Mouse (Mus musculus): ENCODE measurements at regions not wholly inside any gene's neighbourhood (a gene's known extent, or its start where the extent isn't known, plus 50 kb on each side); places are given as distances from the start of the nearest gene placed in this dataset.
"Not testable (repeated sequence)": the region's sequence is repeated elsewhere in the genome, so short reads cannot be mapped to it uniquely, and the experiment has no call there.

DNA sequence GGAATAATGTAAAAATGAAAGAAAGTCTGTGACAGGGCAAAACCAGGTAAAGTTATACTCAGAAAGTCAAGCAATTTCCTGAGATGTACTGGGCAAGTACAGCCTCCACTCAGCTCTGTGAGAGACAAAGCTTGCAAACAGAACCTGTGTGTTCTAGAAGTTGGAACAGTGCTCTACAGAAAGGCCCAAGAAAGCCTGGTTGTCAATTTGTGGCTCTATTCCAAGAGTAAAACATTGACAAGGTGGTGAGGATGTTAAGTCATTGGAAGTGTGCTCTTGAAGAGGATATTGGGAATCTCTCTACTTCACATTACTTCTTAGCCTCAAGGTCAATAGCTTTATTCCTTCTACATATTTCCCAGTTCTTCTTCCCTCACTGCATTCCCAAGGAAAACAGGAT lies 129.9 kb upstream of the Plxna2 start:
- no peaks in the 10 kb centered on the region for H3K9me3 ChIP-seq (ENCODE audit: low read length)
- no peaks in the 10 kb centered on the region for H3K4me1 ChIP-seq (replicated peaks; ENCODE audit: low read depth, low read length)

DNA sequence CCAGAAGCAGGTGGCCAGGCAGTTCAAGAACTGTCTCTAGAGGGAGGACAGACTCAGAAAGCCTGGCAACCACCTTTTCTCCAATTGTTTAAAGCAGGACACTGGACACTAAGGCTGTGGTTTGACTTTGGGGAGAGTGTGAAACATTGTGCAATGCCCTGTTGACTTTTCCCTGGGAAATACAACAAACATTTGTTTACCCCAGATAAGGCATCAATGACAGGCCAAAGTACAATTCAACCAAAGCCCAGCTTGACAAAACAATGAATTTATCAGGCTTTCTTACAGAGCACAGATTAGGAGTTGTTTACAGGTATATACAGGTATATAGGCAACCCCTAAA lies 135.3 kb upstream of the Plxna2 start:
- Histone ChIP-seq H3K4me3 (replicated peaks; ENCODE audit: low read length) (no peak overlapping the region), H3K9me3 (ENCODE audit: low read length) (no peaks in the 10 kb centered on the region), H3K27me3 (ENCODE audit: insufficient read depth, low read length) (no peaks in the 10 kb centered on the region), H3K36me3 (ENCODE audit: insufficient read depth, low read length) (no peaks in the 10 kb centered on the region), H3K4me1 (replicated peaks; ENCODE audit: low read depth, low read length) (no peaks in the 10 kb centered on the region)
- TF ChIP-seq POU5F1 (IDR thresholded peaks at IDR 0.05; ENCODE audit: borderline replicate concordance, low read length) (no peak), NANOG (IDR thresholded peaks at IDR 0.05; ENCODE audit: borderline replicate concordance, low read length) (no peak), CTCF (conservative IDR thresholded peaks at IDR 0.05; ENCODE audit: low read length) (no peak)

More for the DNA sequence above, 129.9 kb upstream of the Plxna2 start:
- H3K27me3 ChIP-seq (ENCODE audit: insufficient read depth, low read length): no peaks in the 10 kb centered on the region
- no peak for TF ChIP-seq CTCF (conservative IDR thresholded peaks at IDR 0.05; ENCODE audit: low read length)
- TF ChIP-seq NANOG (IDR thresholded peaks at IDR 0.05; ENCODE audit: borderline replicate concordance, low read length): no peak
- TF ChIP-seq POU5F1 (IDR thresholded peaks at IDR 0.05; ENCODE audit: borderline replicate concordance, low read length): no peak
- H3K36me3 ChIP-seq (ENCODE audit: insufficient read depth, low read length): no peaks in the 10 kb centered on the region
- H3K4me3 ChIP-seq (replicated peaks; ENCODE audit: low read length): no peak overlapping the region

- no peaks in the 10 kb centered on the region for H3K27me3 ChIP-seq (ENCODE audit: insufficient read depth, low read length)
- H3K9me3 ChIP-seq (ENCODE audit: low read length): no peaks in the 10 kb centered on the region
- no peaks in the 10 kb centered on the region for H3K4me1 ChIP-seq (replicated peaks; ENCODE audit: low read depth, low read length)
- TF ChIP-seq CTCF (conservative IDR thresholded peaks at IDR 0.05; ENCODE audit: low read length) (no peak), NANOG (IDR thresholded peaks at IDR 0.05; ENCODE audit: borderline replicate concordance, low read length) (no peak), POU5F1 (IDR thresholded peaks at IDR 0.05; ENCODE audit: borderline replicate concordance, low read length) (no peak)
- H3K4me3 ChIP-seq (replicated peaks; ENCODE audit: low read length): no peak overlapping the region
- H3K36me3 ChIP-seq (ENCODE audit: insufficient read depth, low read length): no peaks in the 10 kb centered on the region
Measured at GRCm38 (mm10) chr1:194482001-194482716, 135.9 kb upstream of the Plxna2 start.

DNA sequence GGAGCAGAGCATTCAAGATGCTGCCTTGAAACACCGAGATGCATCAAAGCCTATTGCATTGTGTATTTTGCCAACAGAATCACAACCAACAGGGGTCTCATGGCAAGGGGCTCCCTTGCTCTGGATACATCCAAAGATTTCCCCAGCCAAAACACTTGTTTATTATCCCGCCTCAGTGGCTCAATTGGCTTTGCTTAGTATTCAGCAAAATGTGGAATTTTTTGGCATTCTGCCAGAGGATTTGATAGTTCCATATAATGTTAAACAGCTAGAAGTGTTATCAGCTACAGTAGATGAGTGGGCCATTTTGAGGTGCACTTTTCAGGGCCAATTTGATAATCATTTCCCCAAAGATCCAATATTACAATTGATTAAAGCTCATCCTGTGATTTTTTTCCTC lies 146.7 kb upstream of the Plxna2 start:
- not testable (repeated sequence) for H3K4me3 ChIP-seq (replicated peaks; ENCODE audit: low read length); H3K36me3 ChIP-seq (ENCODE audit: insufficient read depth, low read length); H3K27me3 ChIP-seq (ENCODE audit: insufficient read depth, low read length); H3K4me1 ChIP-seq (replicated peaks; ENCODE audit: low read depth, low read length)
- peaks cover 19% of the 10 kb centered on the region for H3K9me3 ChIP-seq (ENCODE audit: low read length)

GRCm38 (mm10) chr1:194452480-194452879 lies 165.5 kb upstream of the Plxna2 start:
- no peak overlapping the region for H3K4me3 ChIP-seq (replicated peaks; ENCODE audit: low read length)
- H3K4me1 ChIP-seq (replicated peaks; ENCODE audit: low read depth, low read length): no peaks in the 10 kb centered on the region
- H3K27me3 ChIP-seq (ENCODE audit: insufficient read depth, low read length): no peaks in the 10 kb centered on the region
- no peaks in the 10 kb centered on the region for H3K9me3 ChIP-seq (ENCODE audit: low read length)
- TF ChIP-seq CTCF (conservative IDR thresholded peaks at IDR 0.05; ENCODE audit: low read length) (no peak), NANOG (IDR thresholded peaks at IDR 0.05; ENCODE audit: borderline replicate concordance, low read length) (no peak), POU5F1 (IDR thresholded peaks at IDR 0.05; ENCODE audit: borderline replicate concordance, low read length) (no peak)
- H3K36me3 ChIP-seq (ENCODE audit: insufficient read depth, low read length): no peaks in the 10 kb centered on the region

DNA sequence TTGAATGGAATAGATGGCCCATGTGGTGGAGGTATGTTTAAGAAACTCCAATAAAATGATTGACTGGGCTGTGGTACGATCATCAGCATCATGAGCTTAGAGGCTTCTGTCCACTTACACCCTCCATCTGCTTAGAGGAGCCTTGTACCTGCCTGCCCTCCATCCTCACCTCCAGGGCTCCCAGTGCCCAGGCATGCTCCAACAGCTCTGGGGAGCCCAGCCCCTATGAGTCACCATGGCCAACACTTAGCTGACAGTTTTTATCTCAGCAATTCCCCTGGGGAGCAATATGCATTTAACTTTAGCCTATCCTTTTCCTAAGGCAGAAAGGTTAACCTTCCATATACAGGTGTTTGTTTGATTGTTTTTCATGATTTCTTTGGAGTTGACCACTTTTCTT lies 174.3 kb upstream of the Plxna2 start:
- no peaks in the 10 kb centered on the region for H3K36me3 ChIP-seq (ENCODE audit: insufficient read depth, low read length)
- H3K9me3 ChIP-seq (ENCODE audit: low read length): no peaks in the 10 kb centered on the region
- no peak for TF ChIP-seq CTCF (conservative IDR thresholded peaks at IDR 0.05; ENCODE audit: low read length)
- TF ChIP-seq NANOG (IDR thresholded peaks at IDR 0.05; ENCODE audit: borderline replicate concordance, low read length): no peak
- no peak for TF ChIP-seq POU5F1 (IDR thresholded peaks at IDR 0.05; ENCODE audit: borderline replicate concordance, low read length)

GRCm38 (mm10) chr1:194437301-194437700 lies 180.7 kb upstream of the Plxna2 start:
- peaks cover 10% of the 10 kb centered on the region; the same call in 1 of the 2 replicates for H3K4me1 ChIP-seq (replicated peaks; ENCODE audit: low read depth, low read length)

More for the DNA sequence above, 174.3 kb upstream of the Plxna2 start:
- Histone ChIP-seq H3K27me3 (ENCODE audit: insufficient read depth, low read length) (no peaks in the 10 kb centered on the region), H3K4me1 (replicated peaks; ENCODE audit: low read depth, low read length) (no peaks in the 10 kb centered on the region), H3K4me3 (replicated peaks; ENCODE audit: low read length) (no peak overlapping the region)

GRCm38 (mm10) chr1:194435060-194435459 lies 183.0 kb upstream of the Plxna2 start:
- TF ChIP-seq CTCF (conservative IDR thresholded peaks at IDR 0.05; ENCODE audit: low read length) (no peak), NANOG (IDR thresholded peaks at IDR 0.05; ENCODE audit: borderline replicate concordance, low read length) (no peak)
- Histone ChIP-seq H3K36me3 (ENCODE audit: insufficient read depth, low read length) (no peaks in the 10 kb centered on the region), H3K4me3 (replicated peaks; ENCODE audit: low read length) (no peak overlapping the region), H3K27me3 (ENCODE audit: insufficient read depth, low read length) (no peaks in the 10 kb centered on the region), H3K4me1 (replicated peaks; ENCODE audit: low read depth, low read length) (peaks cover 10% of the 10 kb centered on the region; the same call in 1 of the 2 replicates), H3K9me3 (ENCODE audit: low read length) (no peaks in the 10 kb centered on the region)

More at GRCm38 (mm10) chr1:194437301-194437700, 180.7 kb upstream of the Plxna2 start:
- Histone ChIP-seq H3K4me3 (replicated peaks; ENCODE audit: low read length) (no peak overlapping the region), H3K36me3 (ENCODE audit: insufficient read depth, low read length) (no peaks in the 10 kb centered on the region), H3K9me3 (ENCODE audit: low read length) (no peaks in the 10 kb centered on the region), H3K27me3 (ENCODE audit: insufficient read depth, low read length) (no peaks in the 10 kb centered on the region)
- TF ChIP-seq NANOG (IDR thresholded peaks at IDR 0.05; ENCODE audit: borderline replicate concordance, low read length) (no peak), POU5F1 (IDR thresholded peaks at IDR 0.05; ENCODE audit: borderline replicate concordance, low read length) (no peak), CTCF (conservative IDR thresholded peaks at IDR 0.05; ENCODE audit: low read length) (no peak)

- Histone ChIP-seq H3K9me3 (ENCODE audit: low read length) (0 out of 2 replicates have a peak, but pooled peaks cover 5% of the 10 kb centered on the region), H3K4me1 (replicated peaks; ENCODE audit: low read depth, low read length) (no peaks in the 10 kb centered on the region), H3K36me3 (ENCODE audit: insufficient read depth, low read length) (no peaks in the 10 kb centered on the region), H3K27me3 (ENCODE audit: insufficient read depth, low read length) (no peaks in the 10 kb centered on the region), H3K4me3 (replicated peaks; ENCODE audit: low read length) (no peak overlapping the region)
- TF ChIP-seq NANOG (IDR thresholded peaks at IDR 0.05; ENCODE audit: borderline replicate concordance, low read length): no peak
- TF ChIP-seq CTCF (conservative IDR thresholded peaks at IDR 0.05; ENCODE audit: low read length): no peak
- no peak for TF ChIP-seq POU5F1 (IDR thresholded peaks at IDR 0.05; ENCODE audit: borderline replicate concordance, low read length)
Measured at GRCm38 (mm10) chr1:194428586-194428985, 189.4 kb upstream of the Plxna2 start.

Data from E14TG2a.4 (cell line).